Mouse (Mus musculus): ENCODE results near the gene Fez2. TPM values are rescaled to one million over a fixed set of nuclear protein-coding genes. Genes with fewer than 3 reads are reported as not detected.

Fez2 gene
- total RNA-seq, 2 experiments from 2014 or later, result 61.0 to 76.7 TPM

- no peak for DNase-seq (ENCODE audit: low spot score)
These were observed 95.3 kb downstream of the Fez2 start for GRCm38 (mm10) chr17:78322369-78323335.

DNA sequence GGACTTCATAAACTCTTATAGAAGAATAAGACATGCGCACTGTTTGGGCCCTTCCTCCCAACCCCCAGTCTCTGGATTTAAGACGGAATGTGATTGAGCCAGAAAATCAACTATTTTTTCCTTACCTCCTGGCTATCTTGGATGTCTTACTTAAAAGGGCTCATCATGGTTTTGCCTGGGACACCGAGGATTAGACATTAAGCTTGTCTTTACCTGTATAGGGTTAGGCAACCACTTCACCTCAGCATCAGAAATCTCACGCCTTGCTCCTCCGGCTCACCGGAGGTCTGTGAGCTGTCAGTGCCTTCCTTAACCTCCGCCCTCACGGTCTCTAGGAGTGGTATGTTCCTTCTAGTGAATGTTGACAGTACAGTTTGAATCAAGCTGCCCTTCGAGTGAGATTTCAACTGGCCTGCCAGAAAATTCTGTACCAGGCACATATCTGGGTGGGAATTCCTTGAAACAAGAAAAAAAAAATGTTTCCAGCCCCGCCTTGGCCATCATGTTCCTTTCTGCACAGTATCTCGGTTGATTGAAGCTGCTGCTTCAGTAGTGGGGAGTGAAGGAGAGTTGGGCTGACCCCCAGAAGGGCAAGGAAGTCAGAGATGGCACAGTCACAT is 96.6 kb downstream of the Fez2 start:
- no peak for DNase-seq (ENCODE audit: low spot score)

Other genes with a start within 250 kb of the Fez2 start
- 10 to 100 TPM; 53.6 to 74.0 TPM for gene Crim1, start 217.9 kb downstream of the Fez2 start, total RNA-seq (2021)
- 1 to 10 TPM in 1 of 2 experiments, under 1 TPM in 1; 0.98 to 2.5 TPM for gene Vit, start 89.9 kb upstream of the Fez2 start, total RNA-seq (2021)

Measured in gastrocnemius, adult 18-20 months (tissue).